Mouse (Mus musculus) hindbrain, embryonic 10.5 days (tissue): ENCODE measurements around the gene Hsp90aa1. TPM values are rescaled to one million over a fixed set of nuclear protein-coding genes. Genes with fewer than 3 reads are reported as not detected.

Source experiments
- DNase-seq: peaks from one replicate; pipeline ENCODE4 v3.0.0-alpha.2; 2017; ENCODE audit warnings: low spot score
- H3K27ac ChIP-seq: fragments of 300-500 bp; sonication (generic); 2 replicates; pipeline ENCODE4 v1.5.1; 2016; ENCODE audit warnings: mild to moderate bottlenecking, moderate library complexity
- H3K27me3 ChIP-seq: fragments of 300-500 bp; sonication (generic); 2 replicates; pipeline ENCODE4 v1.6.1; 2016; ENCODE audit warnings: mild to moderate bottlenecking; ENCODE audit not compliant: poor library complexity, insufficient read depth, severe bottlenecking
- H3K36me3 ChIP-seq: fragments of 300-500 bp; sonication (generic); 2 replicates; pipeline ENCODE4 v1.6.1; 2016; ENCODE audit warnings: mild to moderate bottlenecking, moderate library complexity
- H3K4me1 ChIP-seq: fragments of 300-500 bp; sonication (generic); replicated peaks from 2 replicates; pipeline ENCODE4 v1.6.1; 2016; ENCODE audit warnings: mild to moderate bottlenecking
- H3K4me3 ChIP-seq: fragments of 300-500 bp; sonication (generic); 2 replicates; pipeline ENCODE4 v1.5.1; 2016; ENCODE audit warnings: mild to moderate bottlenecking, moderate library complexity
- H3K9me3 ChIP-seq: fragments of 300-500 bp; sonication (generic); 2 replicates; pipeline ENCODE4 v1.6.1; 2016; ENCODE audit warnings: mild to moderate bottlenecking, moderate library complexity
- WGBS: fragments of 180-500 bp; shearing (Covaris S2); methylation state at CpG from one replicate; pipeline ENCODE4 v1.1.7; 2016; 5-methylcytosine and 5-hydroxymethylcytosine counted together
- polyA plus RNA-seq: library from polyadenylated mRNA; unstranded; fragments of >200 nt; fragmentation: Nextera tagmentation; extraction: Ambion mirVana; gene quantifications from 2 replicates; pipeline ENCODE4 v1.2.1, GENCODE M21; 2016

Hsp90aa1 gene
- polyA plus RNA-seq, 1 experiment from 2014 or later: 893 TPM

DNA sequence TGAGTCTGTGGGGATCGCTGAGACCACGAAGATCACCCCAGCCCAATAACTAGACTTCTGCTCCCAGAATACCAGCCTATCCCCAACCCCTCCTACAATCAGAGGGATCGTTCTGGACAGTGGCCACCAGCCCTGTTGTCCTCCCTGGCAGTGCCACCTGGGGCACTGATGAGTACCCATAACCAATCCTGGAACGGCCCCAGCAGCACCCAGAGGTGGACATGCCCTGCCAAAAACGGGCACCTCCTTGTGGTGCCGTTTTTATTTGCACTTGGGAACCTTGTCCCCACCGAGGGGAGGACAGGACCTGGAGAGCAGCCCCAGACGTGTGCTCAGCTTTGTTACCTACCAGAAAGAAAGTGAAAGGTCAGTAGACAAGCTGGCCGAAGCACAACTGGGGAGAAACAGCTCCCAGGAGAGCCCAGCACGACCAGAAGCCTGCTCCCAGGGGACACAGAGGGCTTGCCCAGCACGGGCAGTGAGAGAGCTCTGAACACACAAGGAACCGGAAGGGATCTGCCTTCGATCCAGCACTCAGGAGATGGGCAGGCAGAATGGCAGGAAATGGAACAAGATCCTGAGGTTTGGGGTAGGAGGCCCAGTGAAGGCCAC lies 35.0 kb downstream of the Hsp90aa1 start:
- DNase-seq: no peak
- Histone ChIP-seq H3K36me3 (peaks cover 85% of the 10 kb centered on the region), H3K9me3 (no peaks in the 10 kb centered on the region), H3K4me3 (no peak overlapping the region), H3K27me3 (no peaks in the 10 kb centered on the region), H3K27ac (no peak overlapping the region), H3K4me1 (no peaks in the 10 kb centered on the region)
- 89% methylated on average over 13 of the region's 13 CpGs for WGBS

DNA sequence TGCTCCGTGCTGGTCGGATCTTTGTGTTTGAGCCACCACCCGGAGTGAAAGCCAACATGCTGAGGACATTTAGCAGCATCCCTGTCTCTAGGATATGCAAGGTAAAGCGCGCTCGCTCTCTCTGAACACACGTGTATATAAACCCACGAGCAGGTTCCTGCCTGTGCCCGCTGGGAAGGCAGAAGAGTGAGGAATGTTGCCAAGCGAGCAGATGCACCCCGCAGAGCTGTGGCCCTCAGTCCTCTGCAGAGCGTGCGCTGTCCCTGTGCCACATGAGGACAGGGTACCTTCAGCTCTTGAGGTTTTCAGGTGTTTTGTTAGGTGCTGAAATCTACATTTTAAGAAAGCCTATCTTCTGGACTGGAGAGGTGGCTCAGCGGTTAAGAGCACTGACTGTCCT lies 40.8 kb downstream of the Hsp90aa1 start:
- Histone ChIP-seq H3K4me3 (no peak overlapping the region), H3K9me3 (no peaks in the 10 kb centered on the region), H3K27me3 (no peaks in the 10 kb centered on the region), H3K4me1 (no peaks in the 10 kb centered on the region), H3K27ac (no peak overlapping the region), H3K36me3 (peaks cover 100% of the 10 kb centered on the region)
- no peak for DNase-seq
- 96% methylated on average over 14 of the region's 14 CpGs for WGBS

DNA sequence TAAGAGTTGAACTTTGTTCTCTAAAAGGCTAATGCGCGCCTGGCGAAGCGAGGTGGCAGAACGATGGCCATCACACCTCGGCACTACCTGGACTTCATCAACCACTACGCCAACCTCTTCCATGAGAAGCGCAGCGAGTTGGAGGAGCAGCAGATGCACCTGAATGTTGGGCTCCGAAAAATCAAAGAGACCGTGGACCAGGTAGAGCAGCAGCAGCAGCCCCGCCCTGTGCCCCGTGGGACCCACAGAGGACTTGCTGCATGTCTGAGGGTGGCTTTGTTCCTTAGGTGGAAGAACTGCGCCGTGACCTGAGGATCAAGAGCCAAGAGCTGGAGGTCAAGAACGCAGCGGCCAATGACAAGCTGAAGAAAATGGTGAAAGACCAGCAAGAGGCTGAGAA lies 51.1 kb downstream of the Hsp90aa1 start:
- Histone ChIP-seq H3K4me1 (no peaks in the 10 kb centered on the region), H3K4me3 (no peak overlapping the region), H3K9me3 (no peaks in the 10 kb centered on the region), H3K27me3 (no peaks in the 10 kb centered on the region), H3K27ac (no peak overlapping the region), H3K36me3 (peaks cover 98% of the 10 kb centered on the region)
- DNase-seq: no peak
- WGBS: 95% methylated on average over 17 of the region's 17 CpGs

DNA sequence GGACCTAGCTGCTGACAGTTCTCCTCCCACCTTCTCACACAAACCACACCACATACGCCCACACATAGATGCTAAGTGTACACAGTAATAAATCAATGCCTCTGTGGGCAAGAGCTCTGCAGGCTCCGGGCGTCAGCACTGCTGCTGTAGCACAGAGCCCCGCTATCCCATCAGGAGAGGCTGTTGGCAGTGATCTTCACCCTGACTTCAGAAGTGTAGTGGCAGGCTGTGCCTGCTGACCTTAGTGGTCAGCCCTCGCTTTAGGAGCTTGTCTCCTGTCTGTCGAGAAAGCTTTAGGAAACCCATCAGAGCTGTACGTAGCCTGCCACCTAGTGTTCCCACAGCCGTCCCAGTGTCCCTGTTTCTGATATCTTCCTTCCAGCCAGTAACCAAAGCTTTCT lies 52.3 kb downstream of the Hsp90aa1 start:
- H3K36me3 ChIP-seq: peaks cover 98% of the 10 kb centered on the region
- DNase-seq: no peak
- 89% methylated on average over 8 of the region's 8 CpGs for WGBS
- no peaks in the 10 kb centered on the region for H3K9me3 ChIP-seq
- no peaks in the 10 kb centered on the region for H3K4me1 ChIP-seq
- no peak overlapping the region for H3K4me3 ChIP-seq
- H3K27ac ChIP-seq: no peak overlapping the region
- no peaks in the 10 kb centered on the region for H3K27me3 ChIP-seq

Other genes with a start within 250 kb of the Hsp90aa1 start
- gene Dync1h1, start 101.3 kb downstream of the Hsp90aa1 start, polyA plus RNA-seq: 70.8 and 74.2 TPM in 2 replicates
- 0.34 TPM in 1 of 2 replicates, not detected in the other for gene 1700001K19Rik, start 20.1 kb downstream of the Hsp90aa1 start, polyA plus RNA-seq
- gene Wdr20, start 35.2 kb upstream of the Hsp90aa1 start, polyA plus RNA-seq: 23.3 and 24.4 TPM in 2 replicates
- 10.5 and 14.2 TPM in 2 replicates for gene Mok, start 138.2 kb upstream of the Hsp90aa1 start, polyA plus RNA-seq
- 4.2 and 5.1 TPM in 2 replicates for gene Zfp839, start 147.5 kb upstream of the Hsp90aa1 start, polyA plus RNA-seq
- gene Cinp, start 186.4 kb upstream of the Hsp90aa1 start, polyA plus RNA-seq: 82.0 and 92.8 TPM in 2 replicates
- 6.5 and 7.0 TPM in 2 replicates for gene Tecpr2, start 186.5 kb upstream of the Hsp90aa1 start, polyA plus RNA-seq